Mouse (Mus musculus): ENCODE data around the gene Sost.

DNA sequence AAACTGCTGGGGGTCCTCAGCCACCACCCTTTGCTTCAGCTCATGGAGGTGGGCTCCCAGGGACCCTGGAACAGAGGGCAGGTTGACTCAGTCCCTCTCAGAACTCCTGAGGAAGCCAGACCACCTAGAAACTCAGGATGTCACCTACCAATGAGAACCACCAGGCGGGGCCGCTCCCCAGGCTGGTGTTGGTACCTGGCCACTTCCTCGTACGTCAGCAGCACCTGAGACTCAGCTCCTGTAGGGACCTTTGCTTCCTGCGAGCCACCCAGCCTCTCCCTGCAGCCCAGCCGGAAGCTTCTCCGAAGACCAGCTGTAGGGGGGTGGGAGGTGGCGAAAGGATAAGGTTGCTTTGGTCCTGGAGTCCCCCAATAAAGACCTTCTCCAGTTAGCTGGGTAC, 41.6 kb upstream of the Sost start:
- TF ChIP-seq EP300 (IDR thresholded peaks at IDR 0.05; ENCODE audit: low read depth) (no peak), CTCF (IDR thresholded peaks at IDR 0.05; ENCODE audit: low read depth) (no peak)
